Mouse (Mus musculus) left cerebral cortex, postnatal 4 days (tissue): ENCODE measurements around the gene Tfdp2. TPM values are rescaled to one million over a fixed set of nuclear protein-coding genes. Genes with fewer than 3 reads are reported as not detected.

Experiments used
- DNase-seq: peaks from one replicate; pipeline ENCODE4 v3.0.0-alpha.2; 2022
- intact Hi-C: fragments of 180-260 bp; cut with DNase I; formaldehyde crosslinking; loops from one replicate; pipeline ENCODE4 v1.15.1; 2025
- total RNA-seq, 2 experiments: library from RNA; stranded (reverse); gene quantifications; 2 replicates each; pipeline ENCODE4 v1.2.3; 2021

Tfdp2 gene
- total RNA-seq, 2 experiments from 2014 or later, result 13.1 to 14.9 TPM

GRCm38 (mm10) chr9:96220419-96220818 is 24.3 kb downstream of the Tfdp2 start:
- intact Hi-C loops, result no loop called here
- peak; percentile 7 for DNase-seq

GRCm38 (mm10) chr9:96223302-96223701 is 27.2 kb downstream of the Tfdp2 start:
- intact Hi-C loops, result no loop called here
- DNase-seq, result no peak

GRCm38 (mm10) chr9:96228285-96228684 is 32.2 kb downstream of the Tfdp2 start:
- intact Hi-C loops, result no loop called here
- DNase-seq, result no peak

- intact Hi-C loops, result no loop called here
- DNase-seq, result no peak
Observed at GRCm38 (mm10) chr9:96230271-96230670, 34.2 kb downstream of the Tfdp2 start.

GRCm38 (mm10) chr9:96235477-96235876 is 39.4 kb downstream of the Tfdp2 start:
- no peak for DNase-seq
- intact Hi-C loops, result no loop called here

- DNase-seq, result no peak
- intact Hi-C loops, result no loop called here
Observed at GRCm38 (mm10) chr9:96237391-96237790, 41.3 kb downstream of the Tfdp2 start.

- no peak for DNase-seq
- intact Hi-C loops, result no loop called here
Observed at GRCm38 (mm10) chr9:96238286-96238685, 42.2 kb downstream of the Tfdp2 start.

GRCm38 (mm10) chr9:96241134-96242097 is 45.3 kb downstream of the Tfdp2 start:
- intact Hi-C loops, result no loop called here

GRCm38 (mm10) chr9:96243915-96244314 is 47.8 kb downstream of the Tfdp2 start:
- no peak for DNase-seq
- intact Hi-C loops, result no loop called here

More at GRCm38 (mm10) chr9:96241134-96242097, 45.3 kb downstream of the Tfdp2 start:
- no peak for DNase-seq

- DNase-seq, result no peak
Observed at GRCm38 (mm10) chr9:96254812-96255211, 58.7 kb downstream of the Tfdp2 start.

GRCm38 (mm10) chr9:96258478-96258877 is 62.4 kb downstream of the Tfdp2 start:
- intact Hi-C loops, result no loop called here
- DNase-seq, result peak; percentile 30

More at GRCm38 (mm10) chr9:96254812-96255211, 58.7 kb downstream of the Tfdp2 start:
- intact Hi-C loops, result no loop called here

- no peak for DNase-seq
Observed at GRCm38 (mm10) chr9:96259017-96259512, 63.0 kb downstream of the Tfdp2 start.

GRCm38 (mm10) chr9:96259753-96260520 is 63.9 kb downstream of the Tfdp2 start:
- intact Hi-C loops, result no loop called here
- DNase-seq, result peak; percentile 27

More at GRCm38 (mm10) chr9:96259017-96259512, 63.0 kb downstream of the Tfdp2 start:
- intact Hi-C loops, result no loop called here

GRCm38 (mm10) chr9:96261101-96261500 is 65.0 kb downstream of the Tfdp2 start:
- DNase-seq, result no peak
- intact Hi-C loops, result no loop called here

GRCm38 (mm10) chr9:96261980-96262379 is 65.9 kb downstream of the Tfdp2 start:
- DNase-seq, result no peak
- intact Hi-C loops, result no loop called here

- DNase-seq, result no peak
- intact Hi-C loops, result no loop called here
Observed at GRCm38 (mm10) chr9:96266793-96267558, 70.9 kb downstream of the Tfdp2 start.

- no peak for DNase-seq
- intact Hi-C loops, result no loop called here
Observed at GRCm38 (mm10) chr9:96267559-96267948, 71.5 kb downstream of the Tfdp2 start.

GRCm38 (mm10) chr9:96269726-96270125 is 73.7 kb downstream of the Tfdp2 start:
- intact Hi-C loops, result loop anchor here (5.0 kb wide), 1 partner anchor 153 kb away; no protein-coding TSS in a partner anchor
- DNase-seq, result no peak

- DNase-seq, result no peak
- intact Hi-C loops, result no loop called here
Observed at GRCm38 (mm10) chr9:96275543-96275942, 79.5 kb downstream of the Tfdp2 start.

- DNase-seq, result no peak
Observed at GRCm38 (mm10) chr9:96281497-96281896, 85.4 kb downstream of the Tfdp2 start.

More at GRCm38 (mm10) chr9:96281497-96281896, 85.4 kb downstream of the Tfdp2 start:
- intact Hi-C loops, result loop anchor here (10.0 kb wide), 2 partner anchors 273 to 533 kb away; no protein-coding TSS in a partner anchor
